Mouse (Mus musculus) T-cell, adult 2 months (primary cell): ENCODE data around the gene Zfp281.

ENCODE experiments used
- DNase-seq: peaks from one replicate; pipeline ENCODE4 v3.0.0; 2022; ENCODE audit warnings: low spot score

The Zfp281 gene

DNA sequence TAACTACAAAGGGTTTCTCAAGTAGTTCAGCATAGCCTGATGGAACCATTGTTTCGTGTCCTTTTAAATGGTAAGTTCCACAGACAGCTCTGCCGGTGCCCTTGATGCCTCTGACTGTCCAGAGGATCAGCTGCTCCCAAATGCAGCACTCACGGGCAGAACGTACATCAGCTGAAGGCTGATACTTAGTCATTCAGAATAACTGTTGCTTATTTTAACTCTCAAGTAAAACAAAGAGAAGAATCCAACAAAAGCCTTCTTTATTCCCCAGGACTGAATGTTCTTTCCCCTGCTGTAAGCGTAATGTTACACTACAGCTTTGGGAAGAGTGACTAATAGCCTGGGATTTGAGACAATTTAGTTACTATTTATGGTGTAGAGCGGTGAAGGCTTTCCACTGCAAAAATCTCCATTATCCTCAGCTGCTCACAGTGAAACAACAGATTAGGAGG lies 11.4 kb upstream of the Zfp281 start:
- no peak for DNase-seq

GRCm38 (mm10) chr1:136614748-136615440 lies 9.8 kb upstream of the Zfp281 start:
- DNase-seq: no peak

DNA sequence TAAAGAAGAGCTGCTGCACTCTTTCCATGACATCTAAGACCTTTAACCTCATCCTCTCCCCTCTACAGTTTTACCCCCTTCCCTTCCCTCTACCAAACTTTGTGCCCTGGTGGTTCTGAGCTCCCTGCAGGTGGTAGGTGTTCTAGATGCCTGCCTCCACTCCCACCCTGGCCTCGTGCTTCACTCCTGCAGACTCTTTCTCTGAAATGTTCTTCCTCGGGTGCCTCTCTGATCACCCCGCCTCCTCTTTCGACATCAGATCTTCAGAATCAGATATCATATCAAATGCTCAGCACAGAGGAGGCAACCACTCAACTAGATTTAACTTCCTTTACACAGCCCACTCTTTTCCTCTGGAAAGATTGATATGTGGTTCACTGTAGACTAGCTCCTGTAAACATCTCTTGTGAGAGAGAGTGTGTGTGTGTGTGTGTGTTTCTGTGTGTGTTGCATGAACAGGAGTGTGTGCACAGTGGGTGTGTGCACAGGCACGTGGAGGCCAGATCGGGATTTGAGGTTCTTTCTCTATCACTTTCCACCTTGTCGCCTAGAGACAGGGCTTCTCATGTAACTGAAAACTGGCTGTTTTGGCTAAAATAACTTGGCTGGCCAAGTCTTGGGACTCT lies 7.4 kb upstream of the Zfp281 start:
- peak; percentile 55 for DNase-seq

- peak; percentile 27 for DNase-seq
Observed at GRCm38 (mm10) chr1:136618570-136618969, 6.1 kb upstream of the Zfp281 start.

- peak; percentile 39 for DNase-seq
Observed at GRCm38 (mm10) chr1:136625019-136625895, 556 bp downstream of the Zfp281 start.

DNA sequence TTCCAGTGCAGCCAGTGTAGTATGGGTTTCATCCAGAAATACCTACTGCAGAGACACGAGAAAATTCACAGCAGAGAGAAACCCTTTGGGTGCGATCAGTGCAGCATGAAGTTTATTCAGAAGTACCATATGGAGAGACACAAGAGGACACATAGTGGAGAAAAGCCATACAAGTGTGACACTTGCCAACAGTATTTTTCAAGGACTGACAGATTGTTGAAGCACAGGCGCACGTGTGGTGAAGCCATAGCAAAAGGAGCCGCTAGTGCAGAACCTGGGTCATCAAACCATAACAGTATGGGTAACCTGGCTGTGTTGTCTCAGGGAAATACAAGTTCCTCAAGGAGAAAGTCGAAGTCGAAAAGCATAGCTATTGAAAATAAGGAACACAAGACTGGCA lies 1.4 kb downstream of the Zfp281 start:
- no peak for DNase-seq

DNA sequence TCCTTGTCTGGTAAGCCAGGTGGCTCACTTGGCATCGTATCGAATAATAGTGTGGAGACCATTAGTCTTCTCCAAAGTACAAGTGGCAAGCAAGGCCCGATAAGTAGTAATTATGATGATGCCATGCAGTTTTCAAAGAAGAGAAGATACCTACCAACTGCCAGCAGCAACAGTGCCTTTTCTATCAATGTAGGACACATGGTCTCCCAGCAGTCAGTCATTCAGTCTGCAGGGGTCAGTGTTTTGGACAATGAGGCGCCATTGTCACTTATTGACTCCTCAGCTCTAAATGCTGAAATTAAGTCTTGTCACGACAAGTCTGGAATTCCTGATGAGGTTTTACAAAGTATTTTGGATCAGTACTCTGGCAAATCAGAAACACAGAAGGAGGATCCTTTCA lies 2.1 kb downstream of the Zfp281 start:
- no peak for DNase-seq

DNA sequence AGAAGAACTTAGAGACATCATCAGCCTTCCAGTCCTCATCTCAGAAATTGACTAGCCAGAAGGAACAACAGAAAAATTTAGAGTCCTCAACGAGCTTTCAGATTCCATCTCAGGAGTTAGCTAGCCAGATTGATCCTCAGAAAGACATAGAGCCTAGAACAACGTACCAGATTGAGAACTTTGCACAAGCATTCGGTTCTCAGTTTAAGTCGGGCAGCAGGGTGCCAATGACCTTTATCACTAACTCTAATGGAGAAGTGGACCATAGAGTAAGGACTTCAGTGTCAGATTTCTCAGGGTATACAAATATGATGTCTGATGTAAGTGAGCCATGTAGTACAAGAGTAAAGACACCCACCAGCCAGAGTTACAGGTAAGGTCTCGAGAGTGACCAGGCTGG lies 2.9 kb downstream of the Zfp281 start:
- no peak for DNase-seq

- DNase-seq: no peak
Observed at GRCm38 (mm10) chr1:136632891-136633290, 8.2 kb downstream of the Zfp281 start.

- no peak for DNase-seq
Observed at GRCm38 (mm10) chr1:136635644-136636043, 10.9 kb downstream of the Zfp281 start.

DNA sequence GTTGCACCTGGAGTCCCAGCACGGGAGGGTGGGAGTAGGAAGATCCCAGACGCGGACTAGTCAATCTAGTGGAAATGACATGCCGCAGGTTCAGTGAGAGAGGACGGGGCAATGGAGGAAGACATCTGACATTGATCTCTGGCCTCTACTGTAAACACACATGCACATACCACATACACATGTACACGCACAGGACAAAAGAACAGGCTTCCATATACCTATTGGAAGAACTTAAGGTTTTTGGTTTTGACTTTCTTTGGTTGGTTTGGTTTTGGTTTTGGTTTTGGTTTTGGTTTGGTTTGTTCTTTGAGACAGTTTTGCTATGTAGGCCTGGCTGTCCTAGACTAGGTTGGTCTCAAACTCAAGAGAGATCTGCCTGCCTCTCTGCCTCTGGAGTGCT lies 12.2 kb downstream of the Zfp281 start:
- peak; percentile 35 for DNase-seq

DNA sequence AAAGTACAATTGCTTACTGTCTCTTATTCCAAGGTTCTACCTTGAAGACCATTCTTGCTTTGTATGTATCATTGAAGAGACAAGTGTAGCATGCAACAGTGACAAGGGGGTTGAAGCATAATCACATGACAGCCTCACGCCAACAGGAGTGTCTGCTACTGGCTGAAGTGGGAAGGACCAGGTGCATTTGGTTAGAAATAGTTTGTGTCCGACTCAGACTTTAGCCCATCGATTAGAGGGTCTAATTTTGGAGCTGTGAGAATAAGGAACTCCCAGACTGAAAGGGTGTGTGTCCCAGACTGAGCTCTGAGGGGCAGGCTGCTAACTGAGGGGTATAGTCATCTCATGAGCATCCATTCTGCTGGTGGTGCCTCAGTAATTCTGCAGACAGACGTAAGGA lies 13.0 kb downstream of the Zfp281 start:
- DNase-seq: no peak

DNA sequence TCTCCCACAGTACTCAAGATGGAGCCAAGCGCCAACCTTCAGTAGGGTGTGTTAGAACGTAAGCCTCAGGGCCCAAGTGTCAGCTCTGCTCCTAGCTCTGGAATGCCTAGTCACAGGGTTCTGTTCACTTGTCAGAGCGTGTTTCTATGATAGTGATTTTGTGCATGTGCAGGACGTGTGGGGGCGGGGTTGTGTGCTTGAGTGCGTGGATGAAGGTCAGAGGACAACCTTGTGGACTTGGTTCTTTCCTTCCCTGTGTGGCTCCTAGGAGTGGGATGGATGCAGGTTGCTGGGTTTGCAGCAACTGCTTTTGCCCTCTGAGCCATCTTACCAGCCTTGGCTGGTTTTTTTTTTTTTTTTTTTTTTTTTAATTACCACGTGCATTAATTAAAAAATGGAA lies 13.5 kb downstream of the Zfp281 start:
- no peak for DNase-seq

GRCm38 (mm10) chr1:136638699-136639098 lies 14.0 kb downstream of the Zfp281 start:
- no peak for DNase-seq

GRCm38 (mm10) chr1:136639221-136639620 lies 14.5 kb downstream of the Zfp281 start:
- DNase-seq: peak; percentile 34

DNA sequence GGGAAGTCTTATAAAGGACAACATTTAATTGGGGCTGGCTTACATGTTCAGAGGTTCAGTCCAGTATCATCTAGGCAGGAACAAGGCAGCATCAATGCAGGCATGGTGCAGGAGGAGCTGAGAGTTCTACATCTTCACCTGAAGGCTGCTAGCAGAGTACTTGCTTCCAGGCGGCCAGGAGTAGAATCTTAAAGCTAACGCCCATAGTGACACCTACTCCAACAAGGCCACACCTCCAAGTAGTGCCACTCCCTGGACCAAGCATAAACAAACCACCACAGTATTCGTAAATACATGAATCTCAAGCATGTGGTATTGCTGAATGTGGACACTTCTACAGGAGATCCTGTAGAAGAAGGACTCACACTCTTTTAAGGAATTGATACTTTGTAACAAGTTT lies 18.0 kb downstream of the Zfp281 start:
- DNase-seq: no peak

GRCm38 (mm10) chr1:136644486-136644885 lies 19.8 kb downstream of the Zfp281 start:
- DNase-seq: no peak

DNA sequence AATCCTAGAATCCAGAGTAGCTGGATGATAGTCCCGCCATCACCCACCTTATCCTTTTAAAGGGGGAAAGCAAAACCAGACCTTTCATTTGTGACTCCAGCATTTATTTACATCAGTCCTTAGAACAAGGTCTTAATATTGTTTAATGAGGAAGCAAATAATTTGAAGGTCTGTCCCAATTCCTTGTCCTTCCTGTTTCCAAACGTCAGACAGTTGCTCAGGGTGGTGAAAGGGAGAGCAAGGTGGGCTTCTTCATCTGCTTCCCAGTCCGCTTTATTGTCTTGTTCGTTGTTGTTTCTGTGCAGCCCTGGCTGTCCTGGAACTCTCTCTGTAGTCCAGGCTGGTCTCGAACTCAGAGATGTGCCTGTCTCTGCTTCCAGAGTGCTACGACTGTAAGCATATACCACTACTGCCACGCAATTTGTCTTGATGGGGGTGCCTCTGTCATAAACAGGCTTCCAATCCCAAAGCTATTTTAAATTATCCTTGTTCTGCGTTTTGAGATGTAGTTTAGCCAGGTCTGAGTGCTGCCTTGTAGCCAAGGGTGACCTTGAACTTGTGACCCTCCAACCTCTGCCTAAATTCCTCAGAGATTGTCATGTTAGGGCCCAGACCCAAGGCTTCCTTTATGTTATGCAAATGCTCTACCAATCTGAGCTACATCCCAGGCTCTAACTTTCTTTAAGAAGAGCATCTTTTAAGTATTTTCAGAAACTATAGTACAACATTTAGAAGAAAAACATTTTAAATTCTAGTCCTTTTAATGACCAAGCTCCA lies 21.3 kb downstream of the Zfp281 start:
- DNase-seq: no peak

DNA sequence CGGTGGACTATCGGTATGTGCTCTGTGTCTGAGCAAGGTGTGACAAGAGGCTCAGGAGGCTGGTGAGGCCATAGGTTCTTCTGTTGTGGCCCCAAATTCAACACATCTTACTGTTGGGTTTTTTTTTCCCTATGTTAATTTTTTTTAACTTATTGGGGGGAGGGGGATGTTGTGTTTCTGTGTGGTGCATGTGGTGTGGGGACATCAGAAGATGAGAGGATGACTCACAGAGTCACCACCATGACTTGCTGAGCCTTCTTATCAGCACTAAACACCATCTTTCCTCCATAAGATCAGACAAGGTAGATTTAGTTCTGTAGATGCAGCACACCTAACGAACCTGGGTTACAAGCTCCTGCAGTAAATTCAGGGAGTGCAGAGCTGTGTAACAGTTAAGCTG lies 27.4 kb downstream of the Zfp281 start:
- DNase-seq: no peak

GRCm38 (mm10) chr1:136653526-136653925 lies 28.8 kb downstream of the Zfp281 start:
- DNase-seq: no peak

DNA sequence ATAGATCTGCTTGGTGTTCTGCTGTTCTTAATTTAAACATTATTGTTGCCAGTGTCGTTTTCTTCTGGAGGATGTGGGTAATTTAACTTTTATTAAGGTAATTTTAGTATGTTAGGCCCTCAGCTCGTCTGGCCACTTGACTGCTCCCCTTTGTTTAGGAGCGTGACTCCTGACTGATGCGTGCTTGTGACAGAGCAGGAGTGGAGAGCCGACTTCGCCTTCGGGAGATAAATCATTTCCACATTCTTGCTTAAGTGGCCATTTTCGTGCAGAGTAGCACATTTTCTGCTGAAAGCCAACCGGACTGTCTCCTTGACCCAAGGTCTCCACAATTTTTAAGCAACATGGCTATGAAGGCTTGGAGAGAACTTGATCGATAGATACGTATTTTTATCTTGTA lies 29.7 kb downstream of the Zfp281 start:
- DNase-seq: no peak

DNA sequence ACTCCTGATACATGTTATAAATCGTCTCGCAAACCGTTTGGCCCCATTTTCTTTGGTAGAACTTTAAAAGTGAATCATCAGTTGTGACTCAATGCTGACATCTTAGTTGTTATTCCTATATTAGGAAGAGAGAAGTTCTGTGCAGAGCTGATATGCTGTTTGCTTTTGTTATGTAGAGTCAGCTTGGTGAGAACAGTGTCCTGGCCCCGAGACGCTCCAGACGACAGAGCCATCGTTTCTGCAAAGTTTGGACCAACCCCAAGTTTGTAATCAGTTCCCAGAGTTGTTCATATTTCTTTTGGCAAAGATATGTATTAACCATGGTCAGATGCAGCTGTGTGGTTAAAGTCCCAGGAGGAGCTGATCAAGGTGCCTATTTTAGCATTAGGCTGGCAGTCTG lies 31.9 kb downstream of the Zfp281 start:
- no peak for DNase-seq
